Mouse (Mus musculus) heart, postnatal 0 days (tissue): ENCODE results near the gene Ctsg.

ENCODE experiments used
- CTCF ChIP-seq: IDR thresholded peaks from 2 replicates; pipeline ENCODE4 v1.5.1; 2016; ENCODE audit warnings: antibody characterized with exemption, control low read depth, low read depth
- EP300 ChIP-seq: IDR thresholded peaks from 2 replicates; pipeline ENCODE4 v1.6.1; 2016; ENCODE audit warnings: antibody characterized with exemption, low read depth

- TF ChIP-seq EP300 (no peak), CTCF (no peak)
Measured at GRCm38 (mm10) chr14:56120525-56120924, 18.2 kb upstream of the Ctsg start, which contains the start of gene Gzme.
